Mouse (Mus musculus) thymus, postnatal 0 days (tissue): ENCODE results near the gene Fbxl15. TPM values are rescaled to one million over a fixed set of nuclear protein-coding genes. Genes with fewer than 3 reads are reported as not detected.

ENCODE experiments used
- DNase-seq: peaks from one replicate; pipeline ENCODE4 v3.0.0-alpha.2; 2015; ENCODE audit warnings: low spot score
- polyA plus RNA-seq: library from polyadenylated mRNA; unstranded; fragments of >200 nt; fragmentation: Nextera tagmentation; extraction: Ambion mirVana; gene quantifications from 2 replicates; pipeline ENCODE4 v1.2.1, GENCODE M21; 2015

Fbxl15 gene
- polyA plus RNA-seq, result 8.3 and 9.1 TPM in 2 replicates

- peak; percentile 91 for DNase-seq
Measured at GRCm38 (mm10) chr19:46328081-46329030, at the start of gene Fbxl15. Fbxl15 (plus strand) TSS chr19:46328184.

- peak; percentile 65 for DNase-seq
Measured at GRCm38 (mm10) chr19:46282081-46282849, 45.7 kb upstream of the Fbxl15 start.

- DNase-seq, result no peak
Measured at GRCm38 (mm10) chr19:46284686-46285085, 43.3 kb upstream of the Fbxl15 start.

GRCm38 (mm10) chr19:46285631-46286030 lies 42.4 kb upstream of the Fbxl15 start:
- DNase-seq, result no peak

GRCm38 (mm10) chr19:46286047-46286446 lies 41.9 kb upstream of the Fbxl15 start:
- DNase-seq, result no peak

GRCm38 (mm10) chr19:46286926-46287325 lies 41.1 kb upstream of the Fbxl15 start:
- DNase-seq, result no peak

- no peak for DNase-seq
Measured at GRCm38 (mm10) chr19:46287566-46287965, 40.4 kb upstream of the Fbxl15 start.

GRCm38 (mm10) chr19:46290535-46291105 lies 37.4 kb upstream of the Fbxl15 start:
- no peak for DNase-seq

- DNase-seq, result no peak
Measured at GRCm38 (mm10) chr19:46296938-46297337, 31.0 kb upstream of the Fbxl15 start.

- no peak for DNase-seq
Measured at GRCm38 (mm10) chr19:46300294-46301045, 27.5 kb upstream of the Fbxl15 start.

- DNase-seq, result no peak
Measured at GRCm38 (mm10) chr19:46302551-46302950, 25.4 kb upstream of the Fbxl15 start.

- DNase-seq, result no peak
Measured at GRCm38 (mm10) chr19:46303251-46304215, 24.5 kb upstream of the Fbxl15 start.

- peak; percentile 78 for DNase-seq
Measured at GRCm38 (mm10) chr19:46304216-46304841, 23.7 kb upstream of the Fbxl15 start, which contains the start of gene Nfkb2. Nfkb2 (plus strand) TSS chr19:46304320.

- DNase-seq, result peak; percentile 42
Measured at GRCm38 (mm10) chr19:46304908-46305333, 23.1 kb upstream of the Fbxl15 start.

- peak; percentile 89 for DNase-seq
Measured at GRCm38 (mm10) chr19:46305432-46306267, 22.3 kb upstream of the Fbxl15 start.

GRCm38 (mm10) chr19:46306268-46306610 lies 21.7 kb upstream of the Fbxl15 start:
- no peak for DNase-seq

GRCm38 (mm10) chr19:46306751-46307289 lies 21.2 kb upstream of the Fbxl15 start:
- no peak for DNase-seq

- DNase-seq, result no peak
Measured at GRCm38 (mm10) chr19:46307781-46308180, 20.2 kb upstream of the Fbxl15 start.
